Mouse (Mus musculus) CH12.LX (cell line): Measurements from ENCODE around the gene Ctnnd2. TPM values are rescaled to one million over a fixed set of nuclear protein-coding genes. Genes with fewer than 3 reads are reported as not detected.
A peak's percentile ranks its signal among the peaks of the same experiment; 100 is the strongest.

Source experiments
- DNase-seq: peaks from one replicate; pipeline ENCODE4 v3.0.0-alpha.2; 2013; ENCODE audit errors: extremely low read depth
- H3K27ac ChIP-seq: 2 replicates; pipeline ENCODE4 v1.5.1; 2012; ENCODE audit warnings: low read depth, mild to moderate bottlenecking, control low read depth, moderate library complexity; ENCODE audit not compliant: insufficient read depth
- H3K27me3 ChIP-seq: replicated peaks from 2 replicates; pipeline ENCODE3; 2012; ENCODE audit warnings: inconsistent platforms
- H3K36me3 ChIP-seq, 2 experiments: replicated peaks in 1 of 2; 2 replicates each; pipeline versions ENCODE3 to v1.6.1; 2012; ENCODE audit warnings: inconsistent platforms in 1 of 2, low read length in 1 of 2, mild to moderate bottlenecking in 1 of 2, mixed read lengths in 1 of 2, moderate library complexity in 1 of 2; ENCODE audit not compliant: control insufficient read depth in 1 of 2, insufficient read depth in 1 of 2
- H3K4me1 ChIP-seq, 2 experiments: 2 replicates each; pipeline ENCODE4 v1.6.1; 2012; ENCODE audit warnings: inconsistent platforms in 1 of 2, moderate library complexity in 1 of 2; ENCODE audit not compliant: insufficient read depth in 2 of 2, control insufficient read depth in 1 of 2
- H3K4me2 ChIP-seq: 2 replicates; pipeline ENCODE4 v1.6.1; 2012; ENCODE audit warnings: low read depth, mild to moderate bottlenecking, control low read depth; ENCODE audit not compliant: poor library complexity, insufficient read depth, severe bottlenecking
- H3K4me3 ChIP-seq, 3 experiments: fragments of 150-350 bp in 1 of 3; sonication (generic) in 1 of 3; replicated peaks in 1 of 3; 2 replicates each; pipeline versions ENCODE3 to v1.5.1; 2011 to 2012; ENCODE audit warnings: low read depth in 2 of 3, low read length in 2 of 3, mild to moderate bottlenecking in 2 of 3, moderate library complexity in 2 of 3, control low read depth in 1 of 3, improper control_type of control experiment in 1 of 3, inconsistent platforms in 1 of 3, mixed read lengths in 1 of 3; ENCODE audit not compliant: poor library complexity in 1 of 3
- H3K79me2 ChIP-seq: replicated peaks from 2 replicates; pipeline ENCODE4 v1.6.1; 2012; ENCODE audit warnings: mild to moderate bottlenecking, moderate library complexity; ENCODE audit not compliant: control insufficient read depth, poor library complexity, insufficient read depth, severe bottlenecking; ENCODE audit errors: extremely low read depth
- H3K9ac ChIP-seq: 2 replicates; pipeline ENCODE4 v1.6.1; 2012; ENCODE audit warnings: low read depth, mild to moderate bottlenecking, control low read depth, moderate library complexity; ENCODE audit not compliant: insufficient read depth
- H3K9me3 ChIP-seq: replicated peaks from 2 replicates; pipeline ENCODE3; 2012; ENCODE audit warnings: low read length, inconsistent platforms, mixed read lengths
- BHLHE40 ChIP-seq: IDR thresholded peaks from 2 replicates; pipeline ENCODE4 v1.6.1; 2011; ENCODE audit warnings: mild to moderate bottlenecking, low read depth, low read length, improper control_type of control experiment
- CHD1 ChIP-seq: IDR thresholded peaks from 2 replicates; pipeline ENCODE4 v1.6.1; 2012; ENCODE audit warnings: low read depth, low read length, improper control_type of control experiment, inconsistent platforms
- CHD2 ChIP-seq: IDR thresholded peaks from 2 replicates; pipeline ENCODE4 v1.6.1; 2011; ENCODE audit warnings: low read length, improper control_type of control experiment
- CTCF ChIP-seq, 2 experiments: IDR thresholded peaks in 1 of 2; conservative IDR thresholded peaks in 1 of 2; 2 replicates each; pipeline ENCODE4 v1.5.1; 2011 to 2012; ENCODE audit warnings: low read depth in 2 of 2, low read length in 2 of 2, improper control_type of control experiment in 1 of 2, inconsistent platforms in 1 of 2, mild to moderate bottlenecking in 1 of 2, moderate library complexity in 1 of 2
- E2F4 ChIP-seq: IDR thresholded peaks from 2 replicates; pipeline ENCODE4 v1.6.1; 2011; ENCODE audit warnings: low read depth, low read length, improper control_type of control experiment; ENCODE audit not compliant: insufficient replicate concordance
- ELF1 ChIP-seq: IDR thresholded peaks from 2 replicates; pipeline ENCODE4 v1.6.1; 2014; ENCODE audit warnings: low read depth, mild to moderate bottlenecking, inconsistent platforms, low read length, improper control_type of control experiment
- GABPA ChIP-seq: IDR thresholded peaks from 2 replicates; pipeline ENCODE4 v1.6.1; 2012; ENCODE audit warnings: low read depth, low read length, improper control_type of control experiment, inconsistent platforms; ENCODE audit not compliant: insufficient replicate concordance
- IRF4 ChIP-seq: IDR thresholded peaks from 2 replicates; pipeline ENCODE4 v1.6.1; 2014; ENCODE audit warnings: low read depth, mild to moderate bottlenecking, inconsistent platforms, low read length, improper control_type of control experiment
- KAT2A ChIP-seq: IDR thresholded peaks from 2 replicates; pipeline ENCODE4 v1.6.1; 2012; ENCODE audit warnings: low read length, improper control_type of control experiment, inconsistent platforms; ENCODE audit not compliant: insufficient replicate concordance
- MAFK ChIP-seq: IDR thresholded peaks from 2 replicates; pipeline ENCODE4 v1.6.1; 2011; ENCODE audit warnings: low read length, improper control_type of control experiment; ENCODE audit not compliant: insufficient replicate concordance
- MAX ChIP-seq: IDR thresholded peaks from 2 replicates; pipeline ENCODE4 v1.6.1; 2011; ENCODE audit warnings: low read length, improper control_type of control experiment
- MAZ ChIP-seq: IDR thresholded peaks from 2 replicates; pipeline ENCODE4 v1.6.1; 2012; ENCODE audit warnings: low read depth, mild to moderate bottlenecking, inconsistent platforms, low read length, improper control_type of control experiment, moderate library complexity
- PAX5 ChIP-seq: IDR thresholded peaks from 2 replicates; pipeline ENCODE4 v1.6.1; 2012; ENCODE audit warnings: low read length, inconsistent platforms, mixed read lengths
- POLR2AphosphoS2 ChIP-seq: IDR thresholded peaks from 2 replicates; pipeline ENCODE4 v1.6.1; 2011; ENCODE audit warnings: low read depth, low read length, improper control_type of control experiment
- RCOR1 ChIP-seq: conservative IDR thresholded peaks from 2 replicates; pipeline ENCODE4 v1.6.1; 2012; ENCODE audit warnings: low read depth, mild to moderate bottlenecking, inconsistent platforms, low read length, improper control_type of control experiment
- SIN3A ChIP-seq: IDR thresholded peaks from 2 replicates; pipeline ENCODE4 v1.6.1; 2012; ENCODE audit warnings: low read length, improper control_type of control experiment, inconsistent platforms
- SMC3 ChIP-seq: IDR thresholded peaks from 2 replicates; pipeline ENCODE4 v1.6.1; 2011; ENCODE audit warnings: low read depth, low read length, improper control_type of control experiment
- TBP ChIP-seq: conservative IDR thresholded peaks from 2 replicates; pipeline ENCODE4 v1.6.1; 2011; ENCODE audit warnings: low read depth, low read length, improper control_type of control experiment
- USF1 ChIP-seq: IDR thresholded peaks from 2 replicates; pipeline ENCODE4 v1.6.1; 2014; ENCODE audit warnings: low read depth, mild to moderate bottlenecking, inconsistent platforms, low read length, improper control_type of control experiment
- ZKSCAN1 ChIP-seq: IDR thresholded peaks from 2 replicates; pipeline ENCODE4 v1.6.1; 2012; ENCODE audit warnings: low read depth, inconsistent platforms, low read length, improper control_type of control experiment, borderline replicate concordance
- dilution Hi-C: fragments of 300-500 bp; cut with MboI; formaldehyde crosslinking; loops from 2 replicates; pipeline ENCODE4 v1.14.3; 2020; ENCODE audit warnings: low sequenced_read_pairs; ENCODE audit not compliant: extremely low pct_unique_long_range_greater_than_20kb, extremely low pct_ligation_motif_present
- in situ Hi-C: fragments of 300-500 bp; cut with MboI; formaldehyde crosslinking; loops from 3 replicates; pipeline ENCODE4 v1.14.3; 2019; ENCODE audit warnings: low sequenced_read_pairs, low pct_ligation_motif_present, low pct_unique_long_range_greater_than_20kb, mixed read lengths
- polyA plus RNA-seq: library from polyadenylated mRNA; unstranded; fragments of >175 nt; gene quantifications from 2 replicates; pipeline ENCODE4 v1.2.1, GENCODE M21; 2012; ENCODE audit warnings: low read depth; ENCODE audit not compliant: insufficient read length
- total RNA-seq, 2 experiments: library from RNA; depleted of rRNA; stranded (reverse); fragments of 300-350 nt in 1 of 2; fragments of >200 nt in 1 of 2; gene quantifications; 2 replicates each; pipeline ENCODE4 v1.2.3; 2012 to 2014

Ctnnd2 gene
- total and polyA plus RNA-seq, 3 experiments: 0.23 TPM; not detected in 2

DNA sequence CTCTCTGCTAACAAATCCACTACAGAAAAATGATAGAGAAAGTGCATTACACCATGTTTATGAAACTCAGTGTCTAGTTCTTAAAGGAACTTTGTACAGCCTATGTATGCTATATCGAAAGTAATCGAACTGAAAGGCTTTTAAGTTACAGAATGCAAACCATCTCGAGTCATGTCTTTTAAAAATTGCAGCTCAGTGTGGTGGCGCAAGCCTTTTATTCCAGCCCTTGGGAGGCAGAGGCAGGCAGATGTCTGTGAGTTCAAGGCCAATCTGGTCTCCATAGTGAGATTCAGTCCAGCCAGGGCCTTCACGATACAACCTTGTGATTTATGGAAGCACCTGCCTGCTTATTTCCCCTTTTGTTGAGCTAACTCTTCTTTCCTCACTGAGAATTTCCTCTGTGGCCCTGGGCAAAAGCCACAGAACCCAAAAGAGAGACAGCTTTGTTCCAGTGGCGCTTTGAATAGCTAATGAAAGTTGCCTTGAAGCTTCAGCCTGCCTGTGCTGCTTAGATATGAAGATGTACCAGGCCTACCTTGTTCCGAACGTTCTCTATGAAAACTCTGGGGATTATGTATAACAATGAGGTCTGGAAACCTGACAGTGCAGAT is 488.3 kb downstream of the Ctnnd2 start:
- H3K4me2 ChIP-seq: peak overlapping the region; percentile 22; the same call in 1 of the 2 replicates
- no peak overlapping the region for H3K27ac ChIP-seq
- peak; percentile 37 for DNase-seq
- peaks cover 2 to 27% of the 10 kb centered on the region in 2 experiments; a peak in 2 of 4 replicates for H3K4me1 ChIP-seq
- TF ChIP-seq E2F4: no peak
- peak; percentile 60; the same call in 1 of the 2 replicates for TF ChIP-seq TBP
- in situ Hi-C loops: no loop called here
- no peaks in the 10 kb centered on the region for H3K36me3 ChIP-seq
- no peaks in the 10 kb centered on the region for H3K27me3 ChIP-seq
- no peaks in the 10 kb centered on the region for H3K9me3 ChIP-seq
- no peak overlapping the region for H3K9ac ChIP-seq
- H3K79me2 ChIP-seq: no peaks in the 10 kb centered on the region
- no peak overlapping the region for H3K4me3 ChIP-seq
- dilution Hi-C loops: no loop called here

DNA sequence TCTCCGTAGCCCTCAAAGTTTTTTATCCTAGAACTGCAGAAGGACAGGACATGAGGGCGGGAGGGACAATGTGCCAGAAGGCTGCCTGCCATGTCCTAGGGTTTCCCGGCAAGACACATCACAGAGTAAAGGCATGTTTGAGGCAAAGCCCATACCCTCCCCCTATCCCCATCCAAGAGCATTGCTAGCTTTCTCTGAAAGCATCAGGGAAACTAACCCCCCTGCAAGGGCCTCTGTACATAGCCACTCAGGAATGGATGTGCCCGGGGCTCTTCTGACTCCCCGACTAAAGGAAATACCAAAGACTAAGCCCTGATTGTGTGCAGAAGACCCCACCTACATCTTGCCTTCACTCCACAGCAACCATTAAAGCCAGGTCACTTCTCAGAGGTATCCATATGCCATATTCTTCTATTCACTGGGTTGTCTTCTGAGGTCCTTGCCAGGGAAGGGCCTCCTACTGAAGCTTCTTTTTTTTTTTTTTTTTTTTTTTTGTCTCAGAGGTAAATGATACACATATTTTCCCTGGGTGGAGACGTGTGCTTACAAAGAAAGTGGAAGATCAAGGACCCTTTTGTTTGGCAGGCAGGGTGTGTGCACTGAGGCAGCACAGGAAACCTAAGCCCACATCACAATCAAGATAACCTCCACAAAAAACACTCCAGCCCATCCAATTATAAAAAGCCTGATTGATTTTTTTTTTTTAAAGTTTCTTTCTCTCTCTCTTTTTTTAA is 489.5 kb downstream of the Ctnnd2 start:
- Histone ChIP-seq H3K36me3 (no peaks in the 10 kb centered on the region), H3K4me1 (peaks cover 2 to 15% of the 10 kb centered on the region in 2 experiments; a peak in 2 of 4 replicates), H3K4me3 (no peak overlapping the region), H3K9me3 (no peaks in the 10 kb centered on the region), H3K27ac (no peak overlapping the region), H3K27me3 (no peaks in the 10 kb centered on the region), H3K9ac (no peak overlapping the region), H3K4me2 (no peak overlapping the region), H3K79me2 (no peaks in the 10 kb centered on the region)
- no peak for DNase-seq
- TF ChIP-seq MAFK (no peak), MAZ (no peak), CHD1 (no peak), ELF1 (no peak), GABPA (no peak), IRF4 (no peak), KAT2A (no peak), CHD2 (no peak)
- dilution Hi-C loops: no loop called here
- in situ Hi-C loops: no loop called here

DNA sequence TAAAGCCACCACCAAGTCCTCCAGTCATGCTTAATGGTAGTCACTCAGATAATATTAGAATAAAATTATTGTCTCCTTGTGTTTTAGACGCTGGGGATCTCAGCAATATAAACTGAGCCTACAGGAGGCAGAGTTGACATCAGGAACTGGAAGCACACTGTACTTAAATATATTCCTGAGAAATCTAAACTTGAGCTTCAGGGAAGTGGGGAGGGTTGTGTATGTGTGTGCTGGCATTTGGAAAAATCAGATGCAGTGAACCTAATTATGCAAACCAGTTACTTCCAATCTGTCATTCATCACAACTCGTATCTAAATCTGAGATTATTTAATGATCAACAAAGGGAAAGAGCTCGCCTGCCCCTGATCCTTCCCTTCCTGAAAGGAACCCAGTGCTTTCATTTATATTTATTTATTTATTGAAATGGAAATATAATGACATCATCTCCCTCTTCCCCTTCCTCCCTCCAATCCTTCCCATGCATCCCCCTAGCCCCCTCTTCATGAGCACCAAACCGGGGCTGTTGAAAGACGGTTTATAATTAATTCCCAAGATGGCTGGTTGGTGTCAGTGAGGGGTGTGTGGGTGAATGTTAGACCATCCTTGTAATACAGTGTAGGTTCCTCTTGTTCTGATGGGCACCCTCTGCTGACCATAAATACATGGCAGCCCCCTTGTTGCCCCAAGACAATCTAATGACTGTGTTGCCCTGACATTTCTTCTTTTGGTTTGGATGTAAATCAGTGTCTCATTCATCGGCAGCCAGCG is 495.6 kb downstream of the Ctnnd2 start:
- Histone ChIP-seq H3K4me3 (no peak overlapping the region), H3K4me2 (no peak overlapping the region), H3K27ac (no peak overlapping the region), H3K79me2 (no peaks in the 10 kb centered on the region), H3K4me1 (no peaks in the 10 kb centered on the region), H3K9ac (no peak overlapping the region), H3K36me3 (no peaks in the 10 kb centered on the region), H3K27me3 (no peaks in the 10 kb centered on the region), H3K9me3 (no peaks in the 10 kb centered on the region)
- no peak for TF ChIP-seq ELF1
- TF ChIP-seq USF1: no peak
- no peak for TF ChIP-seq ZKSCAN1
- TF ChIP-seq BHLHE40: no peak
- TF ChIP-seq RCOR1: no peak
- no peak for TF ChIP-seq GABPA
- TF ChIP-seq CHD1: no peak
- TF ChIP-seq SIN3A: no peak
- no peak for TF ChIP-seq KAT2A
- TF ChIP-seq SMC3: no peak
- no peak for TF ChIP-seq PAX5
- TF ChIP-seq MAX: no peak
- no peak for TF ChIP-seq MAZ
- no peak for TF ChIP-seq CTCF (conservative IDR thresholded peaks at IDR 0.05 in 1 of 2, IDR thresholded peaks at IDR 0.05 in 1 of 2; ENCODE audit: low read depth in 2 of 2, low read length in 2 of 2)
- TF ChIP-seq POLR2AphosphoS2: no peak
- DNase-seq: no peak
- dilution Hi-C loops (no loop called here), in situ Hi-C loops (no loop called here)
